Mouse (Mus musculus): ENCODE data around the gene Calhm4. TPM values are rescaled to one million over a fixed set of nuclear protein-coding genes. Genes with fewer than 3 reads are reported as not detected.

Gene Calhm4
- total and polyA plus RNA-seq, 3 experiments = 0.04 TPM; not detected in 2

GRCm38 (mm10) chr10:34033630-34034305, 10.3 kb downstream of the Calhm4 start:
- no peak for DNase-seq (ENCODE audit: extremely low read depth)
- TF ChIP-seq USF2 (conservative IDR thresholded peaks at IDR 0.05; ENCODE audit: low read depth, low read length) (no peak), ELF1 (IDR thresholded peaks at IDR 0.05; ENCODE audit: low read depth, low read length) (0 out of 2 replicates have a peak, but pooled peaks have one; percentile 28), BHLHE40 (IDR thresholded peaks at IDR 0.05; ENCODE audit: low read depth, low read length) (no peak), E2F4 (IDR thresholded peaks at IDR 0.05; ENCODE audit: insufficient replicate concordance, low read depth, low read length) (no peak), PAX5 (IDR thresholded peaks at IDR 0.05; ENCODE audit: low read length) (no peak), GABPA (IDR thresholded peaks at IDR 0.05; ENCODE audit: insufficient replicate concordance, low read depth, low read length) (no peak), HCFC1 (IDR thresholded peaks at IDR 0.05; ENCODE audit: low read depth, low read length) (no peak), ETS1 (conservative IDR thresholded peaks at IDR 0.05; ENCODE audit: low read depth, low read length) (no peak), CHD2 (IDR thresholded peaks at IDR 0.05; ENCODE audit: low read length) (no peak), CTCF (conservative IDR thresholded peaks at IDR 0.05 in 1 of 2, IDR thresholded peaks at IDR 0.05 in 1 of 2; ENCODE audit: low read depth in 2 of 2, low read length in 2 of 2) (peak in 1 of 2 experiments; percentile 79; a peak in 2 of 4 replicates), CHD1 (IDR thresholded peaks at IDR 0.05; ENCODE audit: low read depth, low read length) (no peak), EP300 (IDR thresholded peaks at IDR 0.05; ENCODE audit: low read length) (no peak), RAD21 (IDR thresholded peaks at IDR 0.05; ENCODE audit: low read depth, low read length) (peak; percentile 62), NELFE (IDR thresholded peaks at IDR 0.05; ENCODE audit: low read depth, low read length) (no peak), TBP (conservative IDR thresholded peaks at IDR 0.05; ENCODE audit: low read depth, low read length) (no peak), SMC3 (IDR thresholded peaks at IDR 0.05; ENCODE audit: low read depth, low read length) (peak; percentile 75), ZMIZ1 (IDR thresholded peaks at IDR 0.05; ENCODE audit: low read depth, low read length) (no peak), ZC3H11A (IDR thresholded peaks at IDR 0.05; ENCODE audit: low read depth, low read length) (0 out of 2 replicates have a peak, but pooled peaks have one; percentile 9), ZNF384 (IDR thresholded peaks at IDR 0.05; ENCODE audit: low read depth, low read length) (no peak), MXI1 (IDR thresholded peaks at IDR 0.05; ENCODE audit: low read depth, low read length) (0 out of 2 replicates have a peak, but pooled peaks have one; percentile 32), MAX (IDR thresholded peaks at IDR 0.05; ENCODE audit: low read length) (0 out of 2 replicates have a peak, but pooled peaks have one; percentile 22), POLR2A (IDR thresholded peaks at IDR 0.05; ENCODE audit: low read depth, low read length) (no peak), JUND (conservative IDR thresholded peaks at IDR 0.05; ENCODE audit: low read depth, low read length) (no peak), RCOR1 (conservative IDR thresholded peaks at IDR 0.05; ENCODE audit: low read depth, low read length) (no peak), IRF4 (IDR thresholded peaks at IDR 0.05; ENCODE audit: low read depth, low read length) (peak; percentile 41; the same call in 1 of the 2 replicates), KAT2A (IDR thresholded peaks at IDR 0.05; ENCODE audit: insufficient replicate concordance, low read length) (no peak), USF1 (IDR thresholded peaks at IDR 0.05; ENCODE audit: low read depth, low read length) (no peak), UBTF (IDR thresholded peaks at IDR 0.05; ENCODE audit: low read depth, low read length) (no peak)

More at GRCm38 (mm10) chr10:34033630-34034305, 10.3 kb downstream of the Calhm4 start:
- no peaks in the 10 kb centered on the region for H3K36me3 ChIP-seq (replicated peaks in 1 of 2; ENCODE audit: control insufficient read depth in 1 of 2, insufficient read depth in 1 of 2, low read length in 1 of 2)
- no peaks in the 10 kb centered on the region for H3K79me2 ChIP-seq (replicated peaks; ENCODE audit: control insufficient read depth, extremely low read depth, insufficient read depth, poor library complexity, severe bottlenecking)
- dilution Hi-C loops (cut with MboI; ENCODE audit: extremely low pct_ligation_motif_present, extremely low pct_unique_long_range_greater_than_20kb, low sequenced_read_pairs) = no loop called here
- no peak overlapping the region for H3K9ac ChIP-seq (ENCODE audit: insufficient read depth, low read depth)
- no peak overlapping the region for H3K27ac ChIP-seq (ENCODE audit: insufficient read depth, low read depth)
- no peak overlapping the region for H3K4me3 ChIP-seq (replicated peaks in 1 of 3; ENCODE audit: low read depth in 2 of 3, low read length in 2 of 3, poor library complexity in 1 of 3)
- H3K4me1 ChIP-seq (ENCODE audit: control insufficient read depth in 1 of 2, insufficient read depth in 2 of 2) = peaks cover 0 to 15% of the 10 kb centered on the region in 2 experiments; a peak in 2 of 4 replicates
- in situ Hi-C loops (cut with MboI; ENCODE audit: low pct_ligation_motif_present, low pct_unique_long_range_greater_than_20kb, low sequenced_read_pairs) = no loop called here
- peak overlapping the region; percentile 45 for H3K4me2 ChIP-seq (ENCODE audit: insufficient read depth, low read depth, poor library complexity, severe bottlenecking)
- no peaks in the 10 kb centered on the region for H3K9me3 ChIP-seq (replicated peaks; ENCODE audit: low read length)
- H3K27me3 ChIP-seq (replicated peaks) = no peaks in the 10 kb centered on the region
